Mouse (Mus musculus): ENCODE results near the gene Gmpr2.

- no peak for TF ChIP-seq CTCF (IDR thresholded peaks at IDR 0.05; ENCODE audit: low read depth, low read length)
- TF ChIP-seq GATA1 (IDR thresholded peaks at IDR 0.05; ENCODE audit: borderline replicate concordance, low read length), result no peak
Observed at GRCm38 (mm10) chr14:55644261-55644888, 27.4 kb upstream of the Gmpr2 start.

All from G1E (cell line).